Mouse (Mus musculus) embryonic facial prominence, embryonic 12.5 days (tissue): Measurements from ENCODE around the gene Ppp4r1. TPM values are rescaled to one million over a fixed set of nuclear protein-coding genes. Genes with fewer than 3 reads are reported as not detected.

Source experiments
- ATAC-seq: fragments of 200-750 bp; cut with Nextera tagmentation; 2 replicates; pipeline ENCODE4 v1.8.0; 2017; ENCODE audit not compliant: insufficient number of reproducible peaks, insufficient read depth, low FRiP score, low TSS enrichment
- H3K27ac ChIP-seq: fragments of 300-500 bp; sonication (generic); 2 replicates; pipeline ENCODE4 v1.5.1; 2016; ENCODE audit warnings: mild to moderate bottlenecking
- H3K27me3 ChIP-seq: fragments of 300-500 bp; sonication (generic); 2 replicates; pipeline ENCODE4 v1.6.1; 2016; ENCODE audit warnings: mild to moderate bottlenecking, moderate library complexity
- H3K36me3 ChIP-seq: fragments of 300-500 bp; sonication (generic); 2 replicates; pipeline ENCODE4 v1.6.1; 2016; ENCODE audit warnings: mild to moderate bottlenecking
- H3K4me1 ChIP-seq: fragments of 300-500 bp; sonication (generic); 2 replicates; pipeline ENCODE4 v1.6.1; 2016
- H3K4me2 ChIP-seq: fragments of 300-500 bp; sonication (generic); replicated peaks from 2 replicates; pipeline ENCODE4 v1.6.1; 2016; ENCODE audit warnings: mild to moderate bottlenecking, moderate library complexity
- H3K4me3 ChIP-seq: fragments of 300-500 bp; sonication (generic); 2 replicates; pipeline ENCODE4 v1.5.1; 2016; ENCODE audit warnings: mild to moderate bottlenecking
- H3K9ac ChIP-seq: fragments of 300-500 bp; sonication (generic); 2 replicates; pipeline ENCODE4 v1.6.1; 2016; ENCODE audit warnings: mild to moderate bottlenecking, moderate library complexity
- H3K9me3 ChIP-seq: fragments of 300-500 bp; sonication (generic); 2 replicates; pipeline ENCODE4 v1.6.1; 2016; ENCODE audit warnings: mild to moderate bottlenecking, moderate library complexity
- WGBS: fragments of 180-500 bp; shearing (Covaris S2); methylation state at CpG from one replicate; pipeline ENCODE4 v1.1.7; 2016; 5-methylcytosine and 5-hydroxymethylcytosine counted together
- polyA plus RNA-seq: library from polyadenylated mRNA; unstranded; fragments of >200 nt; fragmentation: Nextera tagmentation; extraction: Ambion mirVana; gene quantifications from 2 replicates; pipeline ENCODE4 v1.2.1, GENCODE M21; 2016

The Ppp4r1 gene
- polyA plus RNA-seq, result 54.5 and 57.7 TPM in 2 replicates

DNA sequence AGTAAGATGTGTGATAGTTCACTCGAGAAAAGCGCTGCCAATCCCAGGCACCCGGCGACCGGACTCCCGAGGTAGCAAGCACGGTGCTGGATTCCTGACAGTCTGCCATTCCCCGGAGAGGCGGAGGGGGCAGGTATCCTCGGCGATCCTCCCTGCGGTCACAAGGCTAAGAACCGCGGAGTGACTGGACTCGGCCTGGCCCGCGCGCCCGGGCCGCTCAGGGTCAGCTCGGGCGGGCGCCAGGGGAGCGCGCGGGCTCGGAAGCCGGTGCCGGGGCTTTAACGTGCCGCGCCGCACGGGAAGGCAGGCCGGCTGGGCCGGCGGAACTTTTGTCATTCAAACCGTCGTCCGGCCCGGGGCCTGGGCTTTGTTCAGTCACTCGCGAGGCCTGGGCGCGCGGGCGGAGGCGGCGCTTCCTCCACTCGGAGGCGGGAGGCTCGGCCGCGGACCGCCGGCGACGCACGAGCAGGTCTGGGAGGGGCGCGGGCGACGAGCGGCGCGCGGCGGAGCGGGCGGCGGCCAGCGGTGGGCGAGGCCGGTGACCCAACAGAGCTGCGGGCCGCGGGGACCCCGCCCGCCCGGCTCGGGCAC lies at the start of gene Ppp4r1:
Gene Ppp4r1, plus strand, starts transcription at position 23 of the 591 bp plus-strand sequence.
- Histone ChIP-seq H3K4me3 (peak within 1 kb of the TSS; percentile 96), H3K4me2 (peak within 1 kb of the TSS; percentile 57), H3K27ac (peak within 1 kb of the TSS; percentile 99), H3K9ac (peak within 1 kb of the TSS; percentile 98), H3K4me1 (peaks cover 14% of the 10 kb centered on the region), H3K36me3 (peaks cover 13% of the 10 kb centered on the region), H3K9me3 (no peaks in the 10 kb centered on the region), H3K27me3 (no peaks in the 10 kb centered on the region)
- ATAC-seq, result peak; percentile 83
- WGBS, result under 1% methylated on average over 54 of the region's 81 CpGs

DNA sequence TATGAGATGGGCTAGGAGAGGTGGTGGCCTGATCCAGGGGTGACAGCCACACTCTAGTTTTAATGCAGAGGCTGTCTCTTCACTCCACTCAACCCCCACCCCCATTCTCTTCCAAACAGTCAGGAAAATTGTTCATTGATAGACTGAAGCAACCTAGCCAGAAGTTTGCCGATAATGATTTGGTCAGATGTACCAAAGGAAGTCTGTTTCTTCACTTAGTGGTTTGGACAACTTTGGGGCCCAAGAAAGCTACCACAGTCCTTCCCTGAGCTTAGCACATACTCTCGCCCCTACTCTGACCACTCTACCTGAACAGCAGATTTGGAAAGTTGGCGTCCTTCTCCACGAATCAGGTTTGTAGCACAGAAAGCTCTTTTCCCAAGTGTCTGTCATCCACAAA lies 49.7 kb upstream of the Ppp4r1 start:
- Histone ChIP-seq H3K4me2 (no peak overlapping the region), H3K9me3 (no peaks in the 10 kb centered on the region), H3K27me3 (no peaks in the 10 kb centered on the region), H3K27ac (no peak overlapping the region), H3K4me1 (no peaks in the 10 kb centered on the region), H3K4me3 (no peak overlapping the region), H3K36me3 (no peaks in the 10 kb centered on the region), H3K9ac (no peak overlapping the region)
- no peak for ATAC-seq
- WGBS, result 86% methylated on average over 4 of the region's 4 CpGs

DNA sequence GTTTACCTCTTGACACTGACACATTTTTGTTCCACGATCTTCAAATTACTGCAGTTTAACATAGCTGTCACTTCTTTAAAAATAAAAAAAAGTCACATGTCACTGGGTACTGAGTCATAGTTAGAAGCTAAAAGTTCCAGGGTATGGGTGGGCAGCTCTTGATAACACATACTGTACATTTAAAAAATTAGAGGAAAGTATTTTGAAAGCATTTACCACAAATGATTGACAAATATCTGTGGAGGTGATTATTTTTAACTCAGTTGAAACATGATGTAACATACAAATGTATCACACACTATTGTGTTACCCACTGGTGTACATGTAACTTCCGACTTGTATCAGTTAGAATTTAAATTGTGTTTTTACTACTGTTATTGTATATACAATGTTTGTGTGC lies 47.3 kb upstream of the Ppp4r1 start:
- no peak overlapping the region for H3K27ac ChIP-seq
- H3K4me3 ChIP-seq, result no peak overlapping the region
- no peaks in the 10 kb centered on the region for H3K36me3 ChIP-seq
- H3K27me3 ChIP-seq, result no peaks in the 10 kb centered on the region
- H3K4me2 ChIP-seq, result no peak overlapping the region
- WGBS, result 86% methylated on average over 2 of the region's 2 CpGs
- no peak overlapping the region for H3K9ac ChIP-seq
- H3K4me1 ChIP-seq, result no peaks in the 10 kb centered on the region
- H3K9me3 ChIP-seq, result no peaks in the 10 kb centered on the region
- ATAC-seq, result no peak

DNA sequence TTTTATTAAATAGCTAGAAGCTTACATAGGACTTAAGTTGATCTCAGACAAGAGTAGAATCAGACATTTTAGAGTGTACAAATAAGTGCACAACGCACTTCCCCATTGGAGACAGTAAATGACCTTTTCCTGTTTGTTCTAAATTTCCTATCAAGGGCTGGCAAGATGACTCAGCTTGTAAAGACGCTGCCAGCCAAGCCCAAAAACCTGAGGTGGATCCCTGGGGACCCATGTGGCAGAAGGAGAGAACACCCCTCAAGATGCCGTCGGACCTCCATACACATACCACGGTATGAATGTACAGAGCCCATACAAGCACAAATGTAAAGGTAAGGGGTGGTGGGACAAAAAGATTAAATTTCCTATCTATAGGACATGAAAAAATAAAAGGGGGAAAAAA lies 45.2 kb upstream of the Ppp4r1 start:
- H3K9me3 ChIP-seq, result no peaks in the 10 kb centered on the region
- no peak overlapping the region for H3K4me3 ChIP-seq
- H3K27me3 ChIP-seq, result no peaks in the 10 kb centered on the region
- WGBS, result 80% methylated on average over 5 of the region's 5 CpGs
- no peaks in the 10 kb centered on the region for H3K4me1 ChIP-seq
- no peak for ATAC-seq
- H3K4me2 ChIP-seq, result no peak overlapping the region
- H3K9ac ChIP-seq, result no peak overlapping the region
- H3K36me3 ChIP-seq, result no peaks in the 10 kb centered on the region
- H3K27ac ChIP-seq, result no peak overlapping the region

DNA sequence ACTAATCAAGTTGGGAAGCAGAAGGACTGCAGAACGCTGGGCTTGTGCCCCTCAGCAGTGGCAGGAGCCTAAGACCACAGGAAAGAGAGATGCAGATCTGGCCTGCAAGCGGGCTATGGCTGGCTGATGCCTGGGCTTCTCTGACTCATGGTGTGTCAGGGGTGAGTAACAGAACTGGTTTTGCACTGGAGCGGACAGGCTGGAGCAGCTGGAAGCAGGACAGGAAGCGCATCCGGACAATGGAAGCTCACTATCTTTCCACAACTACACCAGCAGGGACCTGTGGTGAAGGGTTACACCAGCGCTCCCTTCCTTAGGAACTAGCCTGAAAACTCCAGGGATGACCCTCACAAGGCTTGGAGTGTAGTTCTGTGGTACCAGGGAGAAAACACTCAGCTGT lies 44.8 kb upstream of the Ppp4r1 start:
- Histone ChIP-seq H3K27ac (no peak overlapping the region), H3K4me1 (no peaks in the 10 kb centered on the region), H3K9me3 (no peaks in the 10 kb centered on the region), H3K9ac (no peak overlapping the region), H3K36me3 (no peaks in the 10 kb centered on the region), H3K27me3 (no peaks in the 10 kb centered on the region), H3K4me3 (no peak overlapping the region), H3K4me2 (no peak overlapping the region)
- WGBS, result 79% methylated on average over 6 of the region's 6 CpGs
- no peak for ATAC-seq

DNA sequence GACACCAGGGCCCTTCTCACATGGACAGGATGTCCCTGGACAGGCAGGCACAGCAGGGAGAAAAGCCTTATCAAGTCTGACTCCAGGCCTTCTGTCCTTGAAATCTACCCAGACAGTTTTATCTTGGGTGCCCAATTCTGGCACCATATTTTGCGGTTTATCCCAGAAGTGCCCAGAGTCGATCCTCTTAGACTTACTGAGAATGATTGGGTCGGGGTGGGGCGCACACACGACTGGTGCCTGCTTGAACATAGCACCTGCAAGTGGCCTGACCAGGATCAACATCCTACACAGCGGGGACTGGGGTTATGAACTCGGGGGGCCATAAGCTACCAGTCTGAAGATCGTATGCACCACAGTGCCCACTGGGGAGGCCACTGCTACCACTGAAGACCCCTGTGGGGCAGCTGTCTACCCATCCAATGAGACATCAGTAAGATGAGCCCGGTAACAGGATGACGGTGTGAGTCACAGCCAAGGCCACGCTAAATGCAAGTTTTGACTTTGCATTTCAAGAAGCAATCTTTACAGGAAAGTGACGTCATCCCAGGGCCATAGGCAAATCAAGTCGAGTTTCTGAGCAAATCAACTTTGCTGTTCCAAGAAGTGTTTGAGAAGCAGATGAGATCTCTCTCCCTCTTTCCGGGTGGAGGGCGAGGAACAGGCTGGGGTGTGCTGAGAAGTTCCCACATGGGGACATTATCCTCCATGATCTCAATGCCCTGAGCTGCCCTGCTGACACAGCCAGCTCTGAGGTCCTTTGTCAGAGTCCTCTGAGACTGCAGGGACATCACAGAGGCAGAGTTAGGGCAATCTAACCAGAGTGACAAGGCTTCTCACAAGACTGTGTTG lies 42.3 kb upstream of the Ppp4r1 start:
- no peak overlapping the region for H3K4me2 ChIP-seq
- no peak for ATAC-seq
- no peak overlapping the region for H3K27ac ChIP-seq
- no peaks in the 10 kb centered on the region for H3K4me1 ChIP-seq
- no peaks in the 10 kb centered on the region for H3K9me3 ChIP-seq
- H3K9ac ChIP-seq, result no peak overlapping the region
- 88% methylated on average over 15 of the region's 15 CpGs for WGBS
- no peaks in the 10 kb centered on the region for H3K27me3 ChIP-seq
- no peak overlapping the region for H3K4me3 ChIP-seq
- H3K36me3 ChIP-seq, result 0 out of 2 replicates have a peak, but pooled peaks cover 2% of the 10 kb centered on the region

DNA sequence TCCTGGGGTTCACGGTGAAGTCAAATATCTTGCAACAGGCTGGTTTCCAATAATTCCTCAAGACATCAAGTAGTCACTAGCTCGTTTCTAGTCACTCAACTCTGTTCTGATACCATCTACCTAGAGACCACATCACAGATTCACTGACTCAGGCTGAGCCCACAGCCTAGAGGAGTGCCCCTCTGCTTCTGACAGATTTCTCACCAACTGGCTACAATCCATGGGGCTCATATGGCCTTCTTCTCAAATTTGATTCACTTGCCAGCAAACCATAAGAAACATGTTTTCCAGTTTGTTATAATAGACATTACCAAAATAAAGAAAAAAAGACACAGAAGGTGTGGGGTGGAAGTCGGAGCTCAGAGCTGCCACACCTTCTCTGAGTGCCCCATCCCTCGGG lies 40.8 kb upstream of the Ppp4r1 start:
- 88% methylated on average over 4 of the region's 4 CpGs for WGBS
- H3K27ac ChIP-seq, result no peak overlapping the region
- no peaks in the 10 kb centered on the region for H3K27me3 ChIP-seq
- H3K9ac ChIP-seq, result no peak overlapping the region
- no peak overlapping the region for H3K4me3 ChIP-seq
- H3K4me2 ChIP-seq, result no peak overlapping the region
- no peaks in the 10 kb centered on the region for H3K4me1 ChIP-seq
- no peak for ATAC-seq
- H3K36me3 ChIP-seq, result peaks cover 2% of the 10 kb centered on the region; the same call in 1 of the 2 replicates
- no peaks in the 10 kb centered on the region for H3K9me3 ChIP-seq

DNA sequence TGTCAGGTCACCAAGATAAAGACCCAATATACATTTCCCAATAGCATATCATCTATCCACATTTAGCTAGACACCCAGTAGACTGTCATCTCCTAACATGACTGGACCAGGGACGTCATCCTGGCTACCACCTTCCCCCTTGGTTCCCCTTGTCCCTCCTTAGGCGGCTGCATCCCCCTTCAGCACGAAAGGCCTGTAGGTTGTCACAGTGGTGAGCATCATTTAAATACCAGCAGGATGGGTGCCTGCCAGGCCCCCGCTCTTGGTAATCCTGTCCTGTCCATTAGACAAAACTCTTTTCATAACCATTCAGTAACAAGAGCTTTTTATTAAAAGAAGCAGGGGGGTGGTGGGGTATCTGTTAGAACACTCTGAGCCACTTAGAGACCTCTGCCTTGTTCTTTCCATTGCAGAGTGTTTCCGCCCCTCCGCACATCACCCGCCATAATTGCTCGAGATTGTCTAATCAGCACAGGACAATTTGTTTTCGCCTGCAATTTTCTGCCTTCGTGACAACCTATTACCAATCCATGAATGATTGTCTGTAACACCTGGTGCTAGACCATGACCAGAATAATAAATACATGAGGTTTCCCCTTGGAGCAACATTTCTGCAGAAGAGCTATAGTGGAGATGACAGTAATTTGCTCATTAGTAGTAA lies 40.0 kb upstream of the Ppp4r1 start:
- no peak for ATAC-seq
- H3K4me1 ChIP-seq, result no peaks in the 10 kb centered on the region

DNA sequence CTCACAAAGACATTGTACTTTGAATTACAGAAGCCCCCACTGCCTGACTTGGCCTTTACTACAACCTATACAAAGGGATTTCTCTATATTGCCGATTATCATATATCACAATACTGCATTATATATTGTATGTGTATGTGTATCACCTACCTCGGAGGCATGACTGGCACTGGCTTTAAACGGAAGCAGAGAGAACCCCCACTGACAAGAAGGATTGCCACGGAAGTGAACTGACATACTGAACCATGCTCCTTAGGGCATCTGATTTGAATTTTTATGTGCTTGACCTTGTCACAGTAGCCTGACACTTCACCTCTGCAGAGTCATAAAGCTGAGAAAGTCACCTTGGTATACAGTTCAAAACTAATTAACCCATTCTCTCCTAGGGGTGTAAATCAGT lies 39.4 kb upstream of the Ppp4r1 start:
- Histone ChIP-seq H3K4me1 (no peaks in the 10 kb centered on the region), H3K27me3 (no peaks in the 10 kb centered on the region), H3K9ac (no peak overlapping the region), H3K4me3 (no peak overlapping the region), H3K4me2 (no peak overlapping the region), H3K9me3 (no peaks in the 10 kb centered on the region), H3K27ac (no peak overlapping the region), H3K36me3 (peaks cover 2% of the 10 kb centered on the region; the same call in 1 of the 2 replicates)
- ATAC-seq, result no peak
- 64% methylated on average over 4 of the region's 4 CpGs for WGBS

More for the DNA sequence above, 40.0 kb upstream of the Ppp4r1 start:
- Histone ChIP-seq H3K27me3 (no peaks in the 10 kb centered on the region), H3K9ac (no peak overlapping the region), H3K36me3 (peaks cover 2% of the 10 kb centered on the region; the same call in 1 of the 2 replicates), H3K4me2 (no peak overlapping the region), H3K27ac (no peak overlapping the region), H3K4me3 (no peak overlapping the region), H3K9me3 (no peaks in the 10 kb centered on the region)
- WGBS, result 70% methylated on average over 10 of the region's 10 CpGs

DNA sequence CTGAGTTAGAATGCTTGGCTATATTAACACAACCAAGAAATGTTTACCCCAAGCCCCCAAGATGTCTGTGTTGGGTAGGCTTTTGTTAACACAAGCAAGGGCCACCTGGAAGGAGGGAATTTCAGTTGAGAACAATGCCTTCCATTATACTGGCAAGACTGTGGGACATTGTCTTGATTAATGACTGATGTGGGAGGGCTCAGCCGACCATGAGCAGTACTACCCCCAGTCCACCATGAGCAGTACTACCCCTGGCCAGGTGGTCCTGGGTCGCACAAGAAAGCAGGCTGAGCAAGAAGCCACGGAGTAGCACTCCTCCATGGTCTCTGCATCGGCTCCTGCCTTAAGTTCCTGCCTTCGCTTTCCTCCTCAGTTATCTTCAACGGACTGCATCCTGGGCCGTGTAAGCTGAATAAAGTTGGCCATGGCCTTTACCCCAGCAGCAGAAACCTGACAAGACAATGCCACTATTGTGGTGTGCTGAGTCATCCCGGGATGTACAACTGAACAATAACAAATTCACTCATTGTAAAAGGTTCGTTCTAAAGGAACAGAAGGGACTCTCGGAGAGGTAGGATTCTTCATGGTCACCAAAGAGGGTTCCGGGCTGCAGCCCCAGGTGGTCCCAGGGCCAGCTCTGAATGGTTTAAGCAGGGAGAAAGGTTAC lies 38.6 kb upstream of the Ppp4r1 start:
- Histone ChIP-seq H3K27ac (no peak overlapping the region), H3K27me3 (no peaks in the 10 kb centered on the region), H3K4me3 (no peak overlapping the region), H3K9me3 (no peaks in the 10 kb centered on the region), H3K4me1 (no peaks in the 10 kb centered on the region), H3K9ac (no peak overlapping the region), H3K4me2 (no peak overlapping the region), H3K36me3 (peaks cover 2% of the 10 kb centered on the region; the same call in 1 of the 2 replicates)
- 73% methylated on average over 11 of the region's 11 CpGs for WGBS
- ATAC-seq, result no peak

DNA sequence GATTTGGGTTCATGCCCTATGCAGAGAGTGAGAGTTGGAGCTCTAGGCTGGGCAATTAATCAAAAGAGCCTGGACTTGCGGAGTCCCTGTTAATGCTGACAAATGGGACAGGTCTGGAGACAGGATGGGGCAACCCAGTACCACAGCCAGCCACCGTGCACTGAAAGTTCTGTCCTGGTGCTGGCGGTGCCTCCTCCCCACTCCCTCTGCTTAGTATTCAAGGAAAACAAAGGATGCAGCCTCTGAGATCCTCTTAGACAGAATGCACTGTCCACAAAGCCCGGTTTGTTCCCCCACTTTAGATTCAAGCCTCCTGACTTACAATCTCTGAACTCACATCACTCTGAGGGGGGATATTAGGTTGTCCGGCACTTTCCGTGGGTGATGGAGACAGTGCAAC lies 36.1 kb upstream of the Ppp4r1 start:
- ATAC-seq, result no peak
- Histone ChIP-seq H3K4me1 (no peaks in the 10 kb centered on the region), H3K36me3 (peaks cover 2% of the 10 kb centered on the region; the same call in 1 of the 2 replicates), H3K27ac (no peak overlapping the region), H3K9me3 (0 out of 2 replicates have a peak, but pooled peaks cover 3% of the 10 kb centered on the region), H3K4me3 (no peak overlapping the region), H3K4me2 (no peak overlapping the region), H3K27me3 (no peaks in the 10 kb centered on the region), H3K9ac (no peak overlapping the region)
- WGBS, result 85% methylated on average over 6 of the region's 6 CpGs
